Mouse (Mus musculus): ENCODE measurements around the gene Vasp. TPM values are rescaled to one million over a fixed set of nuclear protein-coding genes. Genes with fewer than 3 reads are reported as not detected.

The Vasp gene
- total RNA-seq, 2 experiments from 2014 or later = 117 to 119 TPM

- DNase-seq = no peak
These were observed 61.6 kb downstream of the Vasp start for GRCm38 (mm10) chr7:19210010-19210409.

DNA sequence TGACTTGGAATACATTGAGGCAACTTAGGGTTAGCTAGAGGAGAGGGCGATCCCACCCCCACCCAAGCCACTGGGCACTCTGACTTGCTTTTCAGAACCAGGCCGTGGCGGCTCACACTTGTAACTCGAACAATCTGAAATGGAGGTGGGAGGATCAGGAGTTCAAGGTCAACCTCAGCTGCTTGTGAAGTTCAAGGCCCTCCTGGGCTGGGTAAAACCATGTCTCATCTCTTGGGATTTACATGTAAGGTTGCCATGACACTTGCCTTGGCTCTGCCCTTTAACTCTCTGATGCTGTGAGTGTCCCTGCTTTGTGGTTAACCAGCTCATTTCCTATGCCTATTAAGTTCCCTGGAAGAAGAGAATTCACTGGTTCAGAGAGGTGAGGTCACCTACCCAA lies 62.1 kb downstream of the Vasp start:
- DNase-seq = no peak

DNA sequence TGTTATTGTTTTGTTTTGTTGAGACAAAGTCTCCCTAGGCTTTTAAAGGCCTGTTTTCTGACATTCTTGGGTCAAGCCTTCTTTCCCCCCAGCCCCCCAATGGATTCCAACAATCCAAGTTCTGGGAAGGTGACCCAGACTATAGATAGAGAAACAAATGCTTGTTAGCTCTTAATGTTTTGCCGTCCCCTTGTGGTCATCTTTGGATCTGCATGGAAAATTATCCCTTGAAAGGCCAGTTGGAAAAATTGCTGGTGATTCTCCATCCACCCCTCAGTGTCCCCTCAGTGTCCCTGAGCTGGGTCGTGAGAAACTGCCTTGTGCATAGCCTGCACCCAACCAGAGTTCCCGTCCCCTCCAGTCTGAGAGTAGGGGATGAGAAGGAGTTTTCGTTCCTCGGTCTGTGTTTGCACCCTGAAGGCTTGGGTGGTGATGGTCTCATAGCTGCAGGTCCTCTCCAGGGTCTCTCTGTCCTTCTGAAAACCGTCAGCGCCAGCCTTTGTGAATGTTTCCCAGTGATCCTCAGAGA lies 62.6 kb downstream of the Vasp start:
- peak; percentile 76 for DNase-seq

DNA sequence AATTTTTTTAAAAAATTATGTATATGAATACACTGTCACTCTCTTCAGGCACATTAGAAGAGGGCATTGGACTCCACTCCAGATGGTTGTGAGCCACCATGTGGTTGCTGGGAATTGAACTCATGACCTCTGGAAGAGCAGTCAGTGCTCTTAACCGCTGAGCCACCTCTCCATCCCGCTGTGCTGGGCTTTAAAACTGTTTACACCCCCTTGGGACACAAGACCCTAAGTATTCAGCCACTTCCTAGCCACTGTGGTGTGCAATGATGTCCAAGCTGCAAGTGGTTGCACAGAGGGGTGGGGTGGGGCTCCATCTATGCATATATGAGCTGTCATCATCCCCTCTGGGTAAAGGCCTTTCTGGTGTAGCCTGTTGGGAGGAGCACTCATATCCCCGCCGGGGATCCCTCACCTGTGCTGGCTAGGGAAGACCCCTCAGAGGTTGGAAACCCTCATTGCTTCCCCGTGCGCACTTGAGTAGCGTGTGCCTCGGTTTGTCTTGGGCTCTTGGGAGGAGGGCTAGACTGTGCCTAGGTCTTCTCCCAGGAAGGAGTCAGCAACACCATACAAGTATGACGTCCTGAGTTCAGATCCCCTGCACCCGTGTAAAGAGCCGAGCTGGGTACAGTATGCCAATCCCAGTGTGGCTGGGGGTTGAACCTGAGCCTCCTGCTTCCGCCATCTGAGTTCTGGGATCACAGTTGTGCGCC lies 63.3 kb downstream of the Vasp start:
- no peak for DNase-seq

Other genes with a start within 250 kb of the Vasp start
- not detected for gene Foxa3, start 248.3 kb downstream of the Vasp start, total RNA-seq (2021)
- gene Sympk, start 247.4 kb downstream of the Vasp start, total RNA-seq (2021) = 10 to 100 TPM; 57.3 to 62.5 TPM
- not detected for gene Rsph6a, start 217.1 kb downstream of the Vasp start, total RNA-seq (2021)
- gene Dmwd, start 195.6 kb downstream of the Vasp start, total RNA-seq (2021) = 10 to 100 TPM; 60.3 to 62.9 TPM
- gene Dmpk, start 188.0 kb downstream of the Vasp start, total RNA-seq (2021) = 100 to 1,000 TPM; 188 to 201 TPM
- gene Six5, start 177.2 kb downstream of the Vasp start, total RNA-seq (2021) = 10 to 100 TPM; 10.3 to 10.4 TPM
- gene Gm4969, start 153.4 kb downstream of the Vasp start, total RNA-seq (2021) = under 1 TPM; 0.33 to 0.56 TPM
- gene Fbxo46, start 152.0 kb downstream of the Vasp start, total RNA-seq (2021) = 1 to 10 TPM; 5.5 to 7.2 TPM
- gene Qpctl, start 122.5 kb downstream of the Vasp start, total RNA-seq (2021) = 1 to 10 TPM; 6.9 to 7.7 TPM
- 10 to 100 TPM; 95.2 to 99.9 TPM for gene Snrpd2, start 122.1 kb downstream of the Vasp start, total RNA-seq (2021)
- gene Gipr, start 105.7 kb downstream of the Vasp start, total RNA-seq (2021) = 1 to 10 TPM; 1.3 TPM
- 10 to 100 TPM; 70.6 to 77.3 TPM for gene Eml2, start 95.4 kb downstream of the Vasp start, total RNA-seq (2021)
- gene Gpr4, start 59.3 kb downstream of the Vasp start, total RNA-seq (2021) = 1 to 10 TPM; 6.7 to 8.1 TPM
- gene Opa3, start 43.5 kb downstream of the Vasp start, total RNA-seq (2021) = 10 to 100 TPM; 54.7 to 60.0 TPM
- gene Ppm1n, start 8.2 kb upstream of the Vasp start, total RNA-seq (2021) = under 1 TPM in 1 of 2 experiments, not detected in 1; 0.26 TPM
- 10 to 100 TPM; 30.2 to 32.3 TPM for gene Rtn2, start 10.8 kb upstream of the Vasp start, total RNA-seq (2021)
- gene Fosb, start 38.2 kb upstream of the Vasp start, total RNA-seq (2021) = under 1 TPM; 0.52 to 0.86 TPM
- 10 to 100 TPM; 42.4 to 43.5 TPM for gene Ercc1, start 73.0 kb upstream of the Vasp start, total RNA-seq (2021)
- 1 to 10 TPM; 9.0 to 9.5 TPM for gene Cd3eap, start 87.7 kb upstream of the Vasp start, total RNA-seq (2021)
- 10 to 100 TPM; 39.0 to 47.2 TPM for gene Ppp1r13l, start 87.9 kb upstream of the Vasp start, total RNA-seq (2021)
- gene Ercc2, start 110.2 kb upstream of the Vasp start, total RNA-seq (2021) = 10 to 100 TPM; 13.8 to 18.6 TPM
- under 1 TPM; 0.33 to 0.36 TPM for gene Klc3, start 132.3 kb upstream of the Vasp start, total RNA-seq (2021)
- gene Ckm, start 133.0 kb upstream of the Vasp start, total RNA-seq (2021) = 1,000 to 10,000 TPM; 2,784 to 3,078 TPM
- 10 to 100 TPM; 28.8 to 30.3 TPM for gene Mark4, start 187.0 kb upstream of the Vasp start, total RNA-seq (2021)
- gene Exoc3l2, start 191.5 kb upstream of the Vasp start, total RNA-seq (2021) = 1 to 10 TPM in 1 of 2 experiments, under 1 TPM in 1; 0.93 to 1.1 TPM
- 1 to 10 TPM; 2.0 to 2.5 TPM for gene Bloc1s3, start 236.6 kb upstream of the Vasp start, total RNA-seq (2021)
- gene Trappc6a, start 236.6 kb upstream of the Vasp start, total RNA-seq (2021) = 10 to 100 TPM; 45.8 to 46.8 TPM
- not detected for gene Nkpd1, start 246.0 kb upstream of the Vasp start, total RNA-seq (2021)